Mouse (Mus musculus): ENCODE measurements around the gene Borcs8.

The Borcs8 gene

DNA sequence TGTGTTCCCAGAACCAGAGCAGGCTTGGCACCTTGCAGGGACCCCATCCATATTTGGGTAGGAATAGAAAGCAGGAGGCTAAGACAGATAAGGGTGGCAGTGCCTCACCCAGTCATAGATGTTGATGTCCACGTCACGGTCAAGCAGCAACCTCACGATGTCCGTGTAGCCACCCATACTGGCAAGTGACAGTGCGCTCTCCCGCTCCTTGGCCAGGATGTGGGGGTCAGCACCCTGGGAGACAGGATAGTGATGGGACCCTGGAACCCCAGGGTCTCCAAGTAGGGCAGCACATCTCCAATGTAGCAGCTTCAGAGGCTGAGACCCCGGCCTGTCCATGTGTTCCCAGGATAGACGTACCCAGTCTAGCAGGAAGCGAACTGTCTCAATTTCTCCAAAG is 4.4 kb upstream of the Borcs8 start:
- no peak for DNase-seq

GRCm38 (mm10) chr8:70136591-70136990 is 2.7 kb upstream of the Borcs8 start:
- DNase-seq: no peak

DNA sequence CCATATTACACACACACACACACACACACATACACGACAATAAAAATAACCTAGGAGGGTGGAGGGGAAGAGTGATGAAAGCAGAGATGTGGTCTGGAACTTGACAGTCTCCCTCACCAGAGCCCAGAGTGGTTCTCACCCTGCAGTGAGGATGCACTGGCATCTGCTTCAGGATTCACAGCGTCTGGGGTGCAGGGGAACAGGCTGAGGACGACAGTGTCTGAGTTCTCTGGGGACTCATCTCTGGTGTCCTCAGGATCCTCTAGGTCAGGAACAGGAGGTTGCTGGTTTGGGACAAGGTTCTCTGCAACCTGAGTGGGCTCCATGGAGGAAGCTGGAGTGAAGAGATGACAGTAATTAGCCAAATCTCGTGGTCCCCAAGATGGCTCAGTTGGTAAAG is 1.4 kb upstream of the Borcs8 start:
- no peak for DNase-seq

DNA sequence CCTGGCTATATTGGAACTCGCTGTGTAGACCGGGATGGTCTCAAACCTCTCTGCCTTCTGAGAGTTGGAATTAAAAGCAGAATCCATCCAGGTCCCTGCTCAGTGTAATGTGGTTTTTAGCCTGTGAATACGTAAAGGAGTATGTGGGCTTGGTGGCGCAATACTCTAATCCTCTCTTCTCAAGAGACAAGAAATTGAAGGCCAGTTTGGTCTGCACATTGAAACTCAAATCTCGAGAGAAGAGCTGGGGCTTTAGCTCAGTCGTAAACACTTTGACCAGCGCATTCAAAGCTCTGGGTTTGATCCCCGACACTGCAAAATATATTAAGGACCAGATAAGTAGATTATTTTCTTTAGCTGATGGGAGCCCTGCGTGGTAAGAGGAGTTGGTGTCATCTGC is 682 bp downstream of the Borcs8 start:
- no peak for DNase-seq

GRCm38 (mm10) chr8:70147678-70148607 is 8.6 kb downstream of the Borcs8 start:
- no peak for DNase-seq

DNA sequence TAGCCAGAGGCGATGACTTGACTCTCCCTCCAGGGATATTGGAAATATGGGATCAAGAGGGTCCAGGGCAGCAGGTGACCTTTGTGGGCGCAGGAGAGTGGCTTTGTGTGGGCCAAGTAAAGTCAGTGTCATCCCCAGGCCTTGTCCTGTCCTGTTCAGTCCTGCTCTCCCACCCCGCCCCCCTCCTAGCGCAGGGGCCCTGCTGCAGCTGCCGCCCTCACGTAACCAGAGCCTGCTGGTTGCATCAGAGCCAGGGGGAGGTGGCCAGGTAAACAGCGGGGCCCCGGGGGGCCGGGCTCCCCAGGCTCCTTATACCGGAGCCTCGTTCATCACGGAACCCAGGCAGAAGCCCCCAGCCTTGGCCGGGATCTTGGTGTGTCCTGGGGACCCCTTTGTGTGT is 10.9 kb downstream of the Borcs8 start:
- no peak for DNase-seq

- peak; percentile 55 for DNase-seq
Observed at GRCm38 (mm10) chr8:70152537-70153257, 13.4 kb downstream of the Borcs8 start.

DNA sequence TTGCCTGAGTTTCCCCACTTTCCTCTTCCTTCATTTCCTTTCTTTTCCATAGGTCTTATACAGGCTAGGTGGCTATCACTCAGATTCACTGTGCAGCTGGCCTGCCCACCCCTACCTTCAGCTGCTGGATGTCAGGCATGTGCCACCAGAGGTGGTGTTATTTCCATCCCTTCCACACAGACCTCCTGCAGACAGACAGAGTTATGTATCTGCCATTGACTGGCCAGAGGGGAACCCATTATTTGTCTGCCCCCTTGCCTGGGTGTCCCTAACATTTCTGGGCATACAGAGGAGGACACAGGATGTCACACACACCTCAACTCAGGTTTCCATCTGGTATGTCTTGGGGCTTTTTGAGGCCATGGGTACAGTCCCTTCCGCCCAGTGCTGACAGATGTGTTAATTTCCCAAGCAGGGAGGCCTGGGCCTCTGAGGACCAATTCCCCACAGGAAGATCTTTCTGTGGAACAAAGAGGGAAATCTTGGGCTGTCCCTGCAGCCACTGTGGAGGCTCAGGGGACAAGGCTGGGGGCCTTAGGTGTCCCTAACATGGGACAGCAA is 18.0 kb downstream of the Borcs8 start:
- no peak for DNase-seq

DNA sequence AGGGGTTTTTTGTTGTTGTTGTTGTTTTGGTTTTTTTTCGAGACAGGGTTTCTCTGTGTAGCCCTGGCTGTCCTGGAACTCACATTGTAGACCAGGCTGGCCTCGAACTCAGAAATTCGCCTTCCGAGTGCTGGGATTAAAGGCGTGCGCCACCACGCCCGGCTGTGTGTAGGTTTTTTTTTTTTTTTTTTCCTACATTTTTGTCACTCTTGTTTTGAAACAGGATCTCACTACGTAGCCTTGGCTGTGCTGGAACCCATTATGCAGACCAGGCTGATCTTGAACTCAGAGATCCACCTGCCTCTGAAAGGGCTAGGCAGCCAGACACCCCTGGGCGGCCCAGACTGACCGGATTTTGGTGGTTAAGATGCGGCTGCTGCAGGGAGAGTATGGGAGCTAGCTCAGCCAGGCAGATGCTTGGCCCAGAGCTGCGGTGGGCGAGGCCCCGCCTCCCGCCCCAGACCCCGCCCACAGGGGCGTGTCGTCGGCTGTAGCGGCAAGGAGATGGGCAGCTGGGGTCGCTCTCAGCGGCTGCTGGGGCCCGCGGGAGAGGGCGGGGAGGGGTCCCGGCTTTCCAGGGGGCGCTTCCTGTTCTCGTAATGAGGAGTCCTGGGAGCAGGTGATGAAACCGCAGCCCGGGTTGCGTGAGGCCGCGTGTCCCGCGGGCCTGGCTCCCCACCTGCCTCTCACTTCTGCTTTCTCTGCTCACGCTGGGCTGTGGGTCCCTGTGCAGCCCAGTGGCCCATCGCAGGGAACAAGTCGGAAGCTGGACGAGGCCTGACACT is 19.0 kb downstream of the Borcs8 start:
- DNase-seq: peak; percentile 44

DNA sequence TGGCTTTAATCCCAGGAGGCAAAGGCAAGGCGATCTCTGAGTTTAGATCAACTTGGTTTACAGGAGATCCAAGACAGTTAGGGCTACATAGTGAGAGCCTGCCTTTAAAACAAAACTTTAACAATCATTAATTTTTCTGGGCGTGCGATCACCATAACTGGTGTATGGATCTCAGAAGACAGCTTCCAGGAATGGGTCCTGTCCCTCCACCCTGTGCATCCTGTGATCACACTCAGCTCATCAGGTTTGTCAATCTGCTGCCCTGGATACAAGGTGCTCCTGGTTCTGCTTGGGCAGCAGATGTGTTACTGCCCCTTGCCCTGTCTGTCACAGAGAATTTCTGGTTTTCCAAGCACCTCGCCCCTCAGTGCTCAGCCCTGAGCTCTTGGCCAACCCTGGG is 19.9 kb downstream of the Borcs8 start:
- DNase-seq: no peak

DNA sequence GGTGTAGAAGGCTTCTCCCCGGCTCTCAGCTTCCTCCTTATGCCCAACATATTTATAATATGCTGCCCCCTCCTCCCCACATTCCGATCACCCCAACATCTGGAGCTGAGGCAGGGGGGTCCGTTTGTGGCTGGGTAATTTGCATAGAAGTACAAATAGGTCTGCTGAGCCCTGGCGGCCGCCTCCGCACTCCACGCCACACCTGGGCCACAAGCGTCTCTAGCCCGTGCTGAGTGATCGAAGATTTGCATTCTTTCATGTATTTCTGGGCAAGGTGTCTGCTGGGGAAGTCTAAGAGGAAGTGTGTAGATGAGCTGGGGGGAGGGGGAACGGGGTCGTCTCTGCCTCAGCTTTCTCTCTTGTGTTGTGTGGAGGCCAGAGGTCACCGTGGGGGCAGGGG is 20.7 kb downstream of the Borcs8 start:
- no peak for DNase-seq

DNA sequence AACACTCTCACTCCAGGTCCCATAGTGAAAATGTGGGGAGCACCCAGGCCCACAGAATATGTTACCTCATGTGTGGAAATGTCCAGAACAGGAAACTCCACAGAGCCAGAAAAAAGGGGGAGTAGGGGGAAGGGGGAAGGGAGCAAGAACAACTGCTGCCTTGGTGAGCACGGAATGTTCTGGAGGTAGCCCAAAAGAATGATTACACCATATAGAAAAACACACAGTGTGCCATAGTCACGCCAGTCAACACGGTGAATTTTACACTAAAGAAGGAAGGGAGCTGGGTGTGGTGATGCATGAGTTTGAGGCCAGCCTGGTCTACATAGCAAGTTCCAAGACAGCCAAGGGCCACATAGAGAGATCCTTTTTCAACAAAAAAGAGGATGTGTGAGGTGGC is 24.0 kb downstream of the Borcs8 start:
- DNase-seq: no peak

GRCm38 (mm10) chr8:70166504-70167110 is 27.3 kb downstream of the Borcs8 start:
- DNase-seq: no peak

- no peak for DNase-seq
Observed at GRCm38 (mm10) chr8:70170116-70170515, 30.8 kb downstream of the Borcs8 start.

GRCm38 (mm10) chr8:70170748-70171147 is 31.4 kb downstream of the Borcs8 start:
- peak; percentile 66 for DNase-seq

DNA sequence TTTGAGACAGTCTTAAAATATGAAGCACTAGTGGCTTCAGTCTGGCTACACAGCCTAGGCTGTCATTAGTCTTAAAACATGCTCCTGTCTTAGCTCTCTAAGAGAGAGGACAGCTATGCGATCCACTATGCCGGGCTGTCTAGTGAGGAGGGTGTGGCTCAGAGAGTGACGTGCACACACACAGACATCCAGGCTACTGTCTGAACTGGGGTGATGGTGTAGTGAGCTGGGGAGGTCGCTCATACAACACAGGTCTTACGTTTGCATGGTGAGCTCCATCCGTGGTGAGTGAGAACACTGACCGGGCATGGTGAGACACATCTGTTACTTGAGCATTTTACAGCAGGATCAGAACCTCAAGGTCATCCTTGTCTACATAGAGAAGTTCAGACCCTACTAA is 31.9 kb downstream of the Borcs8 start:
- DNase-seq: no peak

GRCm38 (mm10) chr8:70172043-70172681 is 32.9 kb downstream of the Borcs8 start, which contains the start of gene Tmem161a:
Gene Tmem161a, plus strand, starts transcription at chr8:70172356.
- DNase-seq: peak; percentile 95

DNA sequence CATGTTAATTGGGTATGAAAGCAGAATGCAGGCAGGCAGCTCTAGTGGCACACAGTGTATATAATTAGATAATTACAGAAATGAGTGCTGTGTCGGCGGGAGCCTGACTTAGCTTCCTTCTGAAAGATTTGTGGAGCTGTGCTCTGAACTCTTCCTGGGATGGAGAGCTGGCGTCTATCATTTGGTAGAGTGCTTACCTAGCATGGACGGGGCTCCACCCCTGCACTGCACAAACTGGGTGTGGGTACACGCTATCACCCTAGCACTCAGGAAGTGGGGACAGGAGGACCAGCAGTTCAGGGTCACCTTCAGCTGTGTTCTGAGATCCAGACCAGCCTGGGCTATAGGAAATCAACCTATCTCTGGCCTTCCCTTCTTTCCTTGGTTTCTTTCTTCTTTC is 34.0 kb downstream of the Borcs8 start:
- no peak for DNase-seq

DNA sequence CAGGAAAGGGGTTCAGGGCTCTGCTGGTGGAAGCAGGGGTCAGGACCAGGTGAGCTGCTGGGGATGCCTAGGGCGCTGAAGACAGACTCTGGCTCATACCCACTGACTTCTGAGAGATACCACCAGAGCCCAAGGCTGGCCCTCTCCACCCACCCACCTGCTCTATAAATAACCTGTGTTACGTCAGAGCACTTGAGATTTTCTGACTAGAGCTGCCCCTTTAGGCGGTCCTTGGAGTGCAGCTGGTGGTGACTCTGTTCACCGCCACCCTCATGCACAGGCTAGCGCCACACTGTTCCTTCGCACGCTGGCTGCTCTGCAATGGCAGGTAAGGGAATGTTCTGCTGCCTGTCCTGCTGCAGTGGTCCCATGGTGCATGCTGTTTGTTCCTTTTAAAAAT is 34.8 kb downstream of the Borcs8 start:
- no peak for DNase-seq

- DNase-seq: no peak
Observed at GRCm38 (mm10) chr8:70178231-70178630, 38.9 kb downstream of the Borcs8 start.

- no peak for DNase-seq
Observed at GRCm38 (mm10) chr8:70179082-70179481, 39.8 kb downstream of the Borcs8 start.

Measured in kidney, adult 11 months (tissue).